Mouse (Mus musculus) intestine, embryonic 16.5 days (tissue): ENCODE measurements around the gene Ngfr. TPM values are rescaled to one million over a fixed set of nuclear protein-coding genes. Genes with fewer than 3 reads are reported as not detected.
A peak's percentile ranks its signal among the peaks of the same experiment; 100 is the strongest.

Experiments
- ATAC-seq: fragments of 200-750 bp; cut with Nextera tagmentation; 2 replicates; pipeline ENCODE4 v1.8.0; 2017; ENCODE audit warnings: moderate TSS enrichment, moderate library complexity
- H3K27ac ChIP-seq: fragments of 300-500 bp; sonication (generic); 2 replicates; pipeline ENCODE4 v1.5.1; 2014; ENCODE audit warnings: mild to moderate bottlenecking, low read length
- H3K27me3 ChIP-seq: fragments of 300-500 bp; sonication (generic); replicated peaks from 2 replicates; pipeline ENCODE4 v1.6.1; 2014; ENCODE audit warnings: low read length, control low read depth, mixed read lengths; ENCODE audit not compliant: control insufficient read depth, insufficient read depth
- H3K36me3 ChIP-seq: fragments of 300-500 bp; sonication (generic); 2 replicates; pipeline ENCODE4 v1.6.1; 2014; ENCODE audit warnings: low read length, control low read depth; ENCODE audit not compliant: control insufficient read depth, insufficient read depth
- H3K4me1 ChIP-seq: fragments of 300-500 bp; sonication (generic); 2 replicates; pipeline ENCODE4 v1.6.1; 2014; ENCODE audit warnings: low read length, control low read depth, mixed read lengths; ENCODE audit not compliant: control insufficient read depth, insufficient read depth
- H3K4me2 ChIP-seq: fragments of 300-500 bp; sonication (generic); 2 replicates; pipeline ENCODE4 v1.6.1; 2014; ENCODE audit warnings: low read depth, low read length, control low read depth
- H3K4me3 ChIP-seq: fragments of 300-500 bp; sonication (generic); 2 replicates; pipeline ENCODE4 v1.5.1; 2014; ENCODE audit warnings: mild to moderate bottlenecking, low read length
- H3K9ac ChIP-seq: fragments of 300-500 bp; sonication (generic); 2 replicates; pipeline ENCODE4 v1.6.1; 2014; ENCODE audit warnings: low read depth, low read length
- H3K9me3 ChIP-seq: fragments of 300-500 bp; sonication (generic); 2 replicates; pipeline ENCODE4 v1.6.1; 2016; ENCODE audit warnings: low read length, control low read depth; ENCODE audit not compliant: control insufficient read depth
- WGBS: fragments of 180-500 bp; shearing (Covaris S2); extraction: QIAGEN DNeasy Blood & Tissue Kit; methylation state at CpG from one replicate; pipeline ENCODE4 v1.1.7; 2014; 5-methylcytosine and 5-hydroxymethylcytosine counted together
- polyA plus RNA-seq: library from polyadenylated mRNA; unstranded; fragments of >200 nt; fragmentation: Nextera tagmentation; extraction: Ambion mirVana; gene quantifications from 2 replicates; pipeline ENCODE4 v1.2.1, GENCODE M21; 2015

Ngfr gene
- polyA plus RNA-seq, 1 experiment from 2014 or later = 15.5 TPM

- peak; percentile 51; the same call in 1 of the 2 replicates for ATAC-seq
- Histone ChIP-seq H3K4me3 (peak overlapping the region; percentile 18; the same call in 1 of the 2 replicates), H3K27ac (peak overlapping the region; percentile 14; the same call in 1 of the 2 replicates), H3K4me1 (peaks cover 16% of the 10 kb centered on the region), H3K4me2 (peak overlapping the region; percentile 43), H3K36me3 (no peaks in the 10 kb centered on the region), H3K27me3 (no peaks in the 10 kb centered on the region; the same call in 1 of the 2 replicates), H3K9ac (0 out of 2 replicates have a peak overlapping the region, but pooled peaks have one; percentile 40), H3K9me3 (no peaks in the 10 kb centered on the region)
- 22% methylated on average over 18 of the region's 18 CpGs for WGBS
Observed at GRCm38 (mm10) chr11:95540637-95541385, 46.7 kb downstream of the Ngfr start.

GRCm38 (mm10) chr11:95538378-95539104 lies 49.0 kb downstream of the Ngfr start:
- Histone ChIP-seq H3K4me2 (no peak overlapping the region), H3K9ac (no peak overlapping the region), H3K36me3 (no peaks in the 10 kb centered on the region), H3K4me3 (no peak overlapping the region), H3K9me3 (no peaks in the 10 kb centered on the region), H3K4me1 (peaks cover 16% of the 10 kb centered on the region), H3K27me3 (no peaks in the 10 kb centered on the region; the same call in 1 of the 2 replicates), H3K27ac (no peak overlapping the region)
- WGBS = 74% methylated on average over 15 of the region's 15 CpGs
- ATAC-seq = no peak

DNA sequence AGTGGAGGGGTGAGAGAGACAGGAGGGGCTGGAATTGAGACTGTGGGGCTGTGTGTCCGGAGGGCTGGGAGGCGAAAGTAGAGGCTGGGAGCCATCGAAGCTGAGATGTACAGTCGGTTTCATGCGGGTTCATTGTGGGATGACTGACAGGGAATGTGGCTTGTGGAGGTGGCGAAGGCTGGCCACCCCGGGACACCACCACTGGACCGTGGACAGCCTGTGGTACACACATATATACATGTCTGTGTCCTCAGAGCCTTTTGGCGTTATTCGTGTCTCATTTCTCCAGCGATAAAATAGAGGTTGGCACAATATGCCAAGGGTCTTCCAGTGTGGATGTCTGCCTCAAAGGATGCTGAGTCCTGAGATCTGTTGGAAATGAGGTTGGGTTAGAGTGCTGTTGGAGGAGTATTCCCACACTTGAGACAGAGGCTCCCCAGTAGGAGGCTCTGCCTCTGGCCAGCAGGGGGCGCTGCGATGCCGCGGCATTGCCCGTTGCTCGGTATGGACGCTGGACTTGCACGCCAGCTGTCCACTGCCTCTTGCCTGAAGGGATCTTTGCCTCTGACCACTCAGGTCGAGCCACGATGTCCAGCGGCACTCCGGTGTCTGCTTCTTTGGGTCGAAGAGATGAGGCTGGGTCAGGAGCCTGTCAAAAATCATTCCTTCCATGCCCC lies 53.9 kb downstream of the Ngfr start:
- peak; percentile 91 for ATAC-seq
- WGBS = 20% methylated on average over 24 of the region's 24 CpGs
- Histone ChIP-seq H3K36me3 (no peaks in the 10 kb centered on the region), H3K27ac (no peak overlapping the region), H3K4me2 (peak overlapping the region; percentile 34), H3K9me3 (no peaks in the 10 kb centered on the region), H3K9ac (peak overlapping the region; percentile 21; the same call in 1 of the 2 replicates), H3K4me1 (0 out of 2 replicates have a peak, but pooled peaks cover 3% of the 10 kb centered on the region), H3K27me3 (peaks cover 5% of the 10 kb centered on the region; the same call in 1 of the 2 replicates), H3K4me3 (no peak overlapping the region)

GRCm38 (mm10) chr11:95532353-95533072 lies 55.0 kb downstream of the Ngfr start:
- H3K4me1 ChIP-seq = no peaks in the 10 kb centered on the region
- peaks cover 5% of the 10 kb centered on the region; the same call in 1 of the 2 replicates for H3K27me3 ChIP-seq
- H3K36me3 ChIP-seq = no peaks in the 10 kb centered on the region
- no peak overlapping the region for H3K9ac ChIP-seq
- H3K4me2 ChIP-seq = no peak overlapping the region
- H3K27ac ChIP-seq = no peak overlapping the region
- no peaks in the 10 kb centered on the region for H3K9me3 ChIP-seq
- H3K4me3 ChIP-seq = no peak overlapping the region
- no peak for ATAC-seq
- 75% methylated on average over 13 of the region's 13 CpGs for WGBS

- H3K9ac ChIP-seq = no peak overlapping the region
- peaks cover 5% of the 10 kb centered on the region; the same call in 1 of the 2 replicates for H3K27me3 ChIP-seq
- no peaks in the 10 kb centered on the region for H3K4me1 ChIP-seq
- H3K27ac ChIP-seq = no peak overlapping the region
- WGBS = 83% methylated on average over 3 of the region's 3 CpGs
- no peak overlapping the region for H3K4me2 ChIP-seq
- H3K36me3 ChIP-seq = no peaks in the 10 kb centered on the region
- H3K9me3 ChIP-seq = no peaks in the 10 kb centered on the region
- H3K4me3 ChIP-seq = no peak overlapping the region
- no peak for ATAC-seq
Observed at GRCm38 (mm10) chr11:95528231-95528630, 59.3 kb downstream of the Ngfr start.

DNA sequence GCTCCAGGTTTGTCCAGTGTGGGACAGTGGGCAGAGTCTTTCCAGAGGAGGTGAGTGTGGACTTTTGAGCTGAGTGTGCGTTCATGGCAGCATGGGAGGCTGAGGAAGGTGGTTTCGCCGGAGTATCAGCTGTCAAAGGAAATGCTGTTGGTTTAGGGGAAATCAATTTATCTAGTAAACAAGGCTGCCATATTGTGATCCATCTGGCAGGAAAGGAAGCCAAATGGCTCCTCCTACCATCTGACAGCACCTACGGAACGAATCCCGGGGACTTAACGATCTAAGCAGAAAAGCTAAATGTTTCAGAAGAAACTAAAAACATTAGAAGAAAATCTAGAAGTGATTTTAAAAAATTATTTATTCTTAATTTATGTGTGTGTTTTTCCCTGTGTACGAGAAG lies 60.2 kb downstream of the Ngfr start:
- no peak for ATAC-seq
- no peaks in the 10 kb centered on the region for H3K27me3 ChIP-seq
- WGBS = 79% methylated on average over 8 of the region's 8 CpGs

DNA sequence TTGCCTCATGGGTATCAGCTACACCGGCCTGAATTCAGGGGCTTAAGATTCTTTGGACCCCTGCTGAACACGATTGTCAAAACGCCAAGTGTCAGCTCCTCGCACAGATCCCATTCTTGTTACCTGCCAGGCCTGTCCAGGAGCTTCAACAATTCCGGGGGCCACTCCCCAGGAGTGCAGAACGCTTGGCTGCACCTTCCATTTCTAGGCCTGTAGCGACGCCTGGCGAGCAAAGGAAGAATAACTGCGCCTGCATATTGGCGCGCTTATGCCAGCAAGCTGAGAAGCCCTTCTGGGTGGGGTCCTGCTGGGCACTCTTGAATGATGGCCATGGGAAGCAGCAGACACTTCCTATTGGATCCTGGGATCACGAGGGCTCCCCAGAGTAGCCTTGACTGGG lies 66.0 kb downstream of the Ngfr start:
- Histone ChIP-seq H3K4me1 (peaks cover 11% of the 10 kb centered on the region), H3K9me3 (no peaks in the 10 kb centered on the region), H3K4me3 (peak overlapping the region; percentile 40), H3K9ac (peak overlapping the region; percentile 45; the same call in 1 of the 2 replicates), H3K27ac (no peak overlapping the region), H3K27me3 (no peaks in the 10 kb centered on the region), H3K4me2 (peak overlapping the region; percentile 52), H3K36me3 (no peaks in the 10 kb centered on the region)
- WGBS = 2% methylated on average over 13 of the region's 13 CpGs
- peak; percentile 65 for ATAC-seq

More for the DNA sequence above, 60.2 kb downstream of the Ngfr start:
- Histone ChIP-seq H3K36me3 (no peaks in the 10 kb centered on the region), H3K4me1 (no peaks in the 10 kb centered on the region), H3K4me2 (no peak overlapping the region), H3K27ac (no peak overlapping the region), H3K9me3 (no peaks in the 10 kb centered on the region), H3K4me3 (no peak overlapping the region), H3K9ac (no peak overlapping the region)

DNA sequence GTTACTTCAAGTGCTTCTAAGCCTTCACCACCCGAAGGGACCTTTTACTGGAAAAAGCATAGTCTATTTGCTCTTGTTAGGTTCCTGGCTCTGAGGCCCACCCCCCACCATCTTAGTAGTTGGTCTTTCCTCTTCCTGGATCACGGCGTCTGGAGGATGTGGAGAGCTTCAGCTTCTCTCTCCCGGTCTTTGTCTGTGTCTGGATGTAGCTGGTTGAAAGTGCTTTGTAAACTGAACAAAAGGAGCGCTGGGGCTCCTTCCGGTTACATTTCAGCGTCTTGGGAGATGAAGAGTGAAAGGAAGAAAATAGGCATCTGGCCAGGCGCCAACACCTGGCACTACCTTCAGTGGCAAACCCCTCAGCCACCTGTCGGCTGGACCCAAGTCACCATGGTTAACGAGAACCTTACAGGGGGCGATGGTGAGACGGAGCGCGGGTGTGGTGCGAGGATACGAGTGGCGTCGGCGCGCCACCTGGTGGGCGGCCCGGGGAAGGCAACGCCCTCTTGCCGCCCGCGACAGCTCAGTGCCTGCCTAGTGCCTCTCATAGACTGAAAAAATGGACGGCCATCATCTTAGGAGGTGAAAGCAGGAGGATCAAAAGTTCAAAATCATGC lies 67.0 kb downstream of the Ngfr start:
- Histone ChIP-seq H3K9ac (peak overlapping the region; percentile 45; the same call in 1 of the 2 replicates), H3K4me1 (peaks cover 13% of the 10 kb centered on the region), H3K36me3 (no peaks in the 10 kb centered on the region), H3K4me3 (peak overlapping the region; percentile 40), H3K4me2 (peak overlapping the region; percentile 67), H3K9me3 (no peaks in the 10 kb centered on the region), H3K27ac (no peak overlapping the region), H3K27me3 (peaks cover 9% of the 10 kb centered on the region; the same call in 1 of the 2 replicates)
- 5% methylated on average over 27 of the region's 27 CpGs for WGBS
- ATAC-seq = peak; percentile 84
